Mouse (Mus musculus): ENCODE data around the gene Grid2. TPM values are rescaled to one million over a fixed set of nuclear protein-coding genes. Genes with fewer than 3 reads are reported as not detected.

Grid2 gene
- total and polyA plus RNA-seq, 2 experiments = not detected

GRCm38 (mm10) chr6:64694688-64695087, 1439.0 kb downstream of the Grid2 start:
- H3K36me3 ChIP-seq (ENCODE audit: control insufficient read depth, insufficient read depth, low read length) = no peaks in the 10 kb centered on the region
- TF ChIP-seq POLR2A (IDR thresholded peaks at IDR 0.05; ENCODE audit: extremely low read depth, insufficient read depth, low read length) (no peak), CTCF (IDR thresholded peaks at IDR 0.05; ENCODE audit: low read depth, low read length) (no peak)
- 60% methylated on average over 7 of the region's 7 CpGs for WGBS
- H3K4me3 ChIP-seq (ENCODE audit: insufficient read depth, low read depth, low read length) = no peak overlapping the region
- no peaks in the 10 kb centered on the region for H3K27me3 ChIP-seq (ENCODE audit: control insufficient read depth, insufficient read depth, low read length)
- H3K79me2 ChIP-seq (ENCODE audit: control insufficient read depth, insufficient read depth, low read length) = no peaks in the 10 kb centered on the region
- no peak for DNase-seq (ENCODE audit: extremely low read depth, low read depth, low spot score)
- no peak overlapping the region for H3K27ac ChIP-seq (replicated peaks; ENCODE audit: insufficient read depth, low read depth, low read length)
- no peaks in the 10 kb centered on the region for H3K4me1 ChIP-seq (ENCODE audit: control insufficient read depth, insufficient read depth, low read length)
- H3K9ac ChIP-seq (ENCODE audit: low read depth, low read length) = no peak overlapping the region

GRCm38 (mm10) chr6:64703659-64704058, 1448.0 kb downstream of the Grid2 start:
- H3K9ac ChIP-seq (ENCODE audit: low read depth, low read length) = no peak overlapping the region
- no peaks in the 10 kb centered on the region for H3K4me1 ChIP-seq (ENCODE audit: control insufficient read depth, insufficient read depth, low read length)
- H3K27me3 ChIP-seq (ENCODE audit: control insufficient read depth, insufficient read depth, low read length) = no peaks in the 10 kb centered on the region
- TF ChIP-seq CTCF (IDR thresholded peaks at IDR 0.05; ENCODE audit: low read depth, low read length) (no peak), POLR2A (IDR thresholded peaks at IDR 0.05; ENCODE audit: extremely low read depth, insufficient read depth, low read length) (no peak)
- no peak overlapping the region for H3K27ac ChIP-seq (replicated peaks; ENCODE audit: insufficient read depth, low read depth, low read length)
- WGBS = 64% methylated on average over 2 of the region's 2 CpGs
- no peak overlapping the region for H3K4me3 ChIP-seq (ENCODE audit: insufficient read depth, low read depth, low read length)
- no peak for DNase-seq (ENCODE audit: extremely low read depth, low read depth, low spot score)
- no peaks in the 10 kb centered on the region for H3K79me2 ChIP-seq (ENCODE audit: control insufficient read depth, insufficient read depth, low read length)
- no peaks in the 10 kb centered on the region for H3K36me3 ChIP-seq (ENCODE audit: control insufficient read depth, insufficient read depth, low read length)

- H3K9ac ChIP-seq (ENCODE audit: low read depth, low read length) = no peak overlapping the region
- no peak overlapping the region for H3K27ac ChIP-seq (replicated peaks; ENCODE audit: insufficient read depth, low read depth, low read length)
- no peaks in the 10 kb centered on the region for H3K36me3 ChIP-seq (ENCODE audit: control insufficient read depth, insufficient read depth, low read length)
- no peaks in the 10 kb centered on the region for H3K79me2 ChIP-seq (ENCODE audit: control insufficient read depth, insufficient read depth, low read length)
- DNase-seq (ENCODE audit: extremely low read depth, low read depth, low spot score) = peak; percentile 58
- peaks cover 6% of the 10 kb centered on the region; the same call in 1 of the 2 replicates for H3K4me1 ChIP-seq (ENCODE audit: control insufficient read depth, insufficient read depth, low read length)
- no peak overlapping the region for H3K4me3 ChIP-seq (ENCODE audit: insufficient read depth, low read depth, low read length)
- WGBS = 2% methylated on average over 29 of the region's 29 CpGs
- peaks cover 22% of the 10 kb centered on the region for H3K27me3 ChIP-seq (ENCODE audit: control insufficient read depth, insufficient read depth, low read length)
- no peak for TF ChIP-seq CTCF (IDR thresholded peaks at IDR 0.05; ENCODE audit: low read depth, low read length)
- no peak for TF ChIP-seq POLR2A (IDR thresholded peaks at IDR 0.05; ENCODE audit: extremely low read depth, insufficient read depth, low read length)
These were observed 1472.2 kb downstream of the Grid2 start for GRCm38 (mm10) chr6:64727751-64728403.

- peaks cover 22% of the 10 kb centered on the region for H3K27me3 ChIP-seq (ENCODE audit: control insufficient read depth, insufficient read depth, low read length)
- peaks cover 6% of the 10 kb centered on the region; the same call in 1 of the 2 replicates for H3K4me1 ChIP-seq (ENCODE audit: control insufficient read depth, insufficient read depth, low read length)
- H3K27ac ChIP-seq (replicated peaks; ENCODE audit: insufficient read depth, low read depth, low read length) = no peak within 1 kb of the TSS
- no peak within 1 kb of the TSS for H3K9ac ChIP-seq (ENCODE audit: low read depth, low read length)
- no peaks in the 10 kb centered on the region for H3K79me2 ChIP-seq (ENCODE audit: control insufficient read depth, insufficient read depth, low read length)
- H3K36me3 ChIP-seq (ENCODE audit: control insufficient read depth, insufficient read depth, low read length) = no peaks in the 10 kb centered on the region
- DNase-seq (ENCODE audit: extremely low read depth, low read depth, low spot score) = peak; percentile 21
- 1% methylated on average over 34 of the region's 34 CpGs for WGBS
- no peak for TF ChIP-seq CTCF (IDR thresholded peaks at IDR 0.05; ENCODE audit: low read depth, low read length)
- TF ChIP-seq POLR2A (IDR thresholded peaks at IDR 0.05; ENCODE audit: extremely low read depth, insufficient read depth, low read length) = no peak
- H3K4me3 ChIP-seq (ENCODE audit: insufficient read depth, low read depth, low read length) = peak within 1 kb of the TSS; percentile 27; the same call in 1 of the 2 replicates
These were observed 1473.0 kb downstream of the Grid2 start, which contains the start of gene Atoh1 for GRCm38 (mm10) chr6:64728499-64729198. Gene Atoh1, plus strand, starts transcription at chr6:64729125.

- H3K4me1 ChIP-seq (ENCODE audit: control insufficient read depth, insufficient read depth, low read length) = peaks cover 6% of the 10 kb centered on the region; the same call in 1 of the 2 replicates
- TF ChIP-seq POLR2A (IDR thresholded peaks at IDR 0.05; ENCODE audit: extremely low read depth, insufficient read depth, low read length) (no peak), CTCF (IDR thresholded peaks at IDR 0.05; ENCODE audit: low read depth, low read length) (no peak)
- H3K4me3 ChIP-seq (ENCODE audit: insufficient read depth, low read depth, low read length) = peak overlapping the region; percentile 27; the same call in 1 of the 2 replicates
- no peaks in the 10 kb centered on the region for H3K79me2 ChIP-seq (ENCODE audit: control insufficient read depth, insufficient read depth, low read length)
- no peak overlapping the region for H3K9ac ChIP-seq (ENCODE audit: low read depth, low read length)
- H3K36me3 ChIP-seq (ENCODE audit: control insufficient read depth, insufficient read depth, low read length) = no peaks in the 10 kb centered on the region
- no peak for DNase-seq (ENCODE audit: extremely low read depth, low read depth, low spot score)
- 1% methylated on average over 53 of the region's 53 CpGs for WGBS
- peaks cover 27% of the 10 kb centered on the region for H3K27me3 ChIP-seq (ENCODE audit: control insufficient read depth, insufficient read depth, low read length)
- no peak overlapping the region for H3K27ac ChIP-seq (replicated peaks; ENCODE audit: insufficient read depth, low read depth, low read length)
These were observed 1473.7 kb downstream of the Grid2 start for GRCm38 (mm10) chr6:64729231-64730011.
